Mouse (Mus musculus) intestine, embryonic 16.5 days (tissue): ENCODE data around the gene Cic. TPM values are rescaled to one million over a fixed set of nuclear protein-coding genes. Genes with fewer than 3 reads are reported as not detected.

ENCODE experiments used
- microRNA-seq: library from miRNA; unstranded; fragments of <30 nt; microRNA quantifications from one replicate; pipeline ENCODE4, GENCODE M21; 2016
- polyA plus RNA-seq: library from polyadenylated mRNA; unstranded; fragments of >200 nt; fragmentation: Nextera tagmentation; extraction: Ambion mirVana; gene quantifications from 2 replicates; pipeline ENCODE4 v1.2.1, GENCODE M21; 2015

The Cic gene
- polyA plus RNA-seq, 1 experiment from 2014 or later = 19.9 TPM

Small RNA genes lying within 50 kb of the gene (microRNA-seq; reads per million reads assigned to microRNA genes)
- gene Mir7048 = 0.68 reads per million

Other genes with a start within 250 kb of the Cic start
- gene Grik5, start 195.4 kb upstream of the Cic start, polyA plus RNA-seq = 1.5 and 1.9 TPM in 2 replicates
- 23.1 and 23.3 TPM in 2 replicates for gene Zfp574, start 195.1 kb upstream of the Cic start, polyA plus RNA-seq
- gene Pou2f2, start 88.0 kb upstream of the Cic start, polyA plus RNA-seq = 1.0 and 1.2 TPM in 2 replicates
- gene Dedd2, start 47.1 kb upstream of the Cic start, polyA plus RNA-seq = 11.3 and 11.9 TPM in 2 replicates
- gene Zfp526, start 46.3 kb upstream of the Cic start, polyA plus RNA-seq = 1.9 and 2.3 TPM in 2 replicates
- gene Gsk3a, start 29.9 kb upstream of the Cic start, polyA plus RNA-seq = 4.0 and 5.9 TPM in 2 replicates
- 6.6 and 7.9 TPM in 2 replicates for gene Erf, start 16.9 kb upstream of the Cic start, polyA plus RNA-seq
- gene Pafah1b3, start 30.3 kb downstream of the Cic start, polyA plus RNA-seq = 175 and 180 TPM in 2 replicates
- 0.56 and 0.93 TPM in 2 replicates for gene Prr19, start 33.7 kb downstream of the Cic start, polyA plus RNA-seq
- gene Tmem145, start 38.4 kb downstream of the Cic start, polyA plus RNA-seq = 0.61 and 1.1 TPM in 2 replicates
- gene Megf8, start 49.5 kb downstream of the Cic start, polyA plus RNA-seq = 6.8 and 7.1 TPM in 2 replicates
- gene Cnfn, start 102.0 kb downstream of the Cic start, polyA plus RNA-seq = 0.69 and 1.1 TPM in 2 replicates
- gene Lipe, start 131.0 kb downstream of the Cic start, polyA plus RNA-seq = 9.1 and 11.8 TPM in 2 replicates
- gene Cxcl17, start 145.2 kb downstream of the Cic start, polyA plus RNA-seq = 0.18 and 0.43 TPM in 2 replicates
- gene Ceacam1, start 209.9 kb downstream of the Cic start, polyA plus RNA-seq = 40.6 and 46.7 TPM in 2 replicates